Mouse (Mus musculus) kidney, postnatal 0 days (tissue): ENCODE data around the gene Sp7. TPM values are rescaled to one million over a fixed set of nuclear protein-coding genes. Genes with fewer than 3 reads are reported as not detected.

Experiments used
- ATAC-seq: fragments of 200-750 bp; cut with Nextera tagmentation; replicated peaks from 2 replicates; pipeline ENCODE4 v1.8.0; 2017; ENCODE audit warnings: low read depth, moderate number of reproducible peaks, moderate TSS enrichment, moderate library complexity; ENCODE audit not compliant: low FRiP score
- DNase-seq: peaks from one replicate; pipeline ENCODE4 v3.0.0-alpha.2; 2016; ENCODE audit warnings: low spot score
- H3K27ac ChIP-seq: fragments of 300-500 bp; sonication (generic); 2 replicates; pipeline ENCODE4 v1.5.1; 2014; ENCODE audit warnings: mild to moderate bottlenecking
- H3K27me3 ChIP-seq: fragments of 300-500 bp; sonication (generic); 2 replicates; pipeline ENCODE4 v1.6.1; 2014; ENCODE audit warnings: low read length, mixed read lengths; ENCODE audit not compliant: insufficient read depth
- H3K36me3 ChIP-seq: fragments of 300-500 bp; sonication (generic); 2 replicates; pipeline ENCODE4 v1.6.1; 2014; ENCODE audit warnings: low read length, mixed read lengths; ENCODE audit not compliant: insufficient read depth
- H3K4me1 ChIP-seq: fragments of 300-500 bp; sonication (generic); replicated peaks from 2 replicates; pipeline ENCODE4 v1.6.1; 2014; ENCODE audit warnings: antibody characterized with exemption, low read length, mixed read lengths; ENCODE audit not compliant: insufficient read depth
- H3K4me2 ChIP-seq: fragments of 300-500 bp; sonication (generic); 2 replicates; pipeline ENCODE4 v1.6.1; 2014; ENCODE audit warnings: mild to moderate bottlenecking, low read length, moderate library complexity, mixed read lengths
- H3K4me3 ChIP-seq: fragments of 300-500 bp; sonication (generic); replicated peaks from 2 replicates; pipeline ENCODE4 v1.5.1; 2014; ENCODE audit warnings: low read depth, low read length
- H3K9ac ChIP-seq: fragments of 300-500 bp; sonication (generic); 2 replicates; pipeline ENCODE4 v1.6.1; 2014; ENCODE audit warnings: low read depth, low read length
- H3K9me3 ChIP-seq: fragments of 300-500 bp; sonication (generic); replicated peaks from 2 replicates; pipeline ENCODE4 v1.6.1; 2016; ENCODE audit warnings: low read length, inconsistent platforms, mixed read lengths
- CTCF ChIP-seq: IDR thresholded peaks from 2 replicates; pipeline ENCODE4 v1.5.1; 2016; ENCODE audit warnings: antibody characterized with exemption, low read depth, mild to moderate bottlenecking, moderate library complexity
- WGBS: fragments of 180-500 bp; shearing (Covaris S2); extraction: QIAGEN DNeasy Blood & Tissue Kit; methylation state at CpG from one replicate; pipeline ENCODE4 v1.1.7; 2014; 5-methylcytosine and 5-hydroxymethylcytosine counted together
- polyA plus RNA-seq: library from polyadenylated mRNA; unstranded; fragments of >200 nt; fragmentation: Nextera tagmentation; extraction: Ambion mirVana; gene quantifications from 2 replicates; pipeline ENCODE4 v1.2.1, GENCODE M21; 2015

The Sp7 gene
- polyA plus RNA-seq, 1 experiment from 2014 or later = 1.1 TPM

DNA sequence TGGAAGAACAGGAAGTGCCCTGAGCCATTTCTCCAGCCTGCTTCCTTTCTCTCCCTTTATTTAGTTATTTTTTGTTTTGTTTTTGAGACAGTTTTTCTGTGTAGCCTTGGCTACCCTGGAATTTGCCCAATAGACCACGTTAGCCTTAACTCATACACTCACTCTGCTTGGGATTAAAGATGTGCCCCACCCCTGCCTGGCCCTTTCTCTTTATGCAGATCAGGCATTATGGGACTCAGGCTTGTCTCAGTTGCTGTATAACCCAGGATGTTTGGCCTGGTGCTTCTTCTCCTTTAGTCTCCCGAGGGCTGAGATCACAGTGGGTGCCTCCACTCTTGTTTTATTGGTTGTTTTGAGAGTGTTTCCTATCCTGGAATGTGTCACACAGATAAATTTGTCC, 25.5 kb upstream of the Sp7 start:
- no peak for TF ChIP-seq CTCF
- Histone ChIP-seq H3K27ac (no peak overlapping the region), H3K4me2 (no peak overlapping the region), H3K9ac (no peak overlapping the region), H3K4me1 (0 out of 2 replicates have a peak, but pooled peaks cover 13% of the 10 kb centered on the region), H3K27me3 (no peaks in the 10 kb centered on the region), H3K9me3 (no peaks in the 10 kb centered on the region), H3K4me3 (no peak overlapping the region), H3K36me3 (no peaks in the 10 kb centered on the region)
- ATAC-seq (no peak), DNase-seq (no peak)
- 55% methylated on average over 2 of the region's 2 CpGs for WGBS

DNA sequence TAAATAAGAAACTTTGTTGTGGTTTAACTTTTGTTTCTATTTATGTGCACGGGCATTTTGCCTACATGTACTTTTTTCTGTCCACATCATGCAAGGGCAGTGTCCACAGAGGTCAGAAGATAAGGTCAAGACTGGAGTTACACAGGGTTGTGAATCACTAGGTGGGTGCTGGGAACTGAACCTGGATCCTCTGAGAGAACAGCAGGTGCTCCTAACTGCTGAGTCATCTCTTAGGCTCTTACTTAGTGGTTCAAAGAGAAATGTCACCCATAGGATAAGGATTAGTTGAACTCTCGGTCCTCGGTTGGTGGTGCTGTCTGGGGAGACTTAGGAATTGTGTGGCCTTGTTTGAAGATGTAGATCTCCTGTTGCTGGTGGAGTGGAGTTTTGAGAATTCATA, 22.0 kb upstream of the Sp7 start:
- H3K9me3 ChIP-seq = no peaks in the 10 kb centered on the region
- WGBS = 87% methylated on average over 3 of the region's 3 CpGs
- H3K27ac ChIP-seq = no peak overlapping the region
- H3K4me1 ChIP-seq = 0 out of 2 replicates have a peak, but pooled peaks cover 6% of the 10 kb centered on the region
- H3K4me2 ChIP-seq = no peak overlapping the region
- ATAC-seq (no peak), DNase-seq (no peak)
- TF ChIP-seq CTCF = no peak
- H3K9ac ChIP-seq = no peak overlapping the region
- H3K4me3 ChIP-seq = no peak overlapping the region
- H3K27me3 ChIP-seq = no peaks in the 10 kb centered on the region
- H3K36me3 ChIP-seq = no peaks in the 10 kb centered on the region

DNA sequence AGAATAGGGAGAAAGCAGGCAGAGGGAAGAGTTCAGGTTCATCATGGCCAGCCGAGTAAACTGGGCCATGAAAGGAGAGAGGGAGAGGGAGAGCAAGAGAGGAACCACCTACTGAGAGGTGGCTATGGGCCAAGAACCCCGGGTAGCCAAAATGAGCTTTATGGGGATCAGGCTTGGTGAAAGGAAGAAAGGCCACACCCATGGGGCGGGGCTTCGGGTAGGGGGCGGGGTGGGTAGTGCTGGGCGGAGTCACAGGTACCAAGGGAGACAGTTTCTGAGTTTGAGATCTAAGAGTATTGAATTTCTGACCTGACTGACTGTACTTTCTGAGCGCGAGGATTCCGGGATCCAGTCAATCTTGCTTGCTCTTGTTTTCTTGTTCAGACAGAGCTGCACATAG, 19.7 kb upstream of the Sp7 start:
- no peak for ATAC-seq
- no peaks in the 10 kb centered on the region for H3K4me1 ChIP-seq
- 49% methylated on average over 9 of the region's 9 CpGs for WGBS
- no peaks in the 10 kb centered on the region for H3K9me3 ChIP-seq
- no peaks in the 10 kb centered on the region for H3K27me3 ChIP-seq
- no peak for DNase-seq
- no peak overlapping the region for H3K4me3 ChIP-seq
- H3K36me3 ChIP-seq = no peaks in the 10 kb centered on the region
- H3K9ac ChIP-seq = no peak overlapping the region
- no peak for TF ChIP-seq CTCF
- H3K27ac ChIP-seq = no peak overlapping the region
- no peak overlapping the region for H3K4me2 ChIP-seq

DNA sequence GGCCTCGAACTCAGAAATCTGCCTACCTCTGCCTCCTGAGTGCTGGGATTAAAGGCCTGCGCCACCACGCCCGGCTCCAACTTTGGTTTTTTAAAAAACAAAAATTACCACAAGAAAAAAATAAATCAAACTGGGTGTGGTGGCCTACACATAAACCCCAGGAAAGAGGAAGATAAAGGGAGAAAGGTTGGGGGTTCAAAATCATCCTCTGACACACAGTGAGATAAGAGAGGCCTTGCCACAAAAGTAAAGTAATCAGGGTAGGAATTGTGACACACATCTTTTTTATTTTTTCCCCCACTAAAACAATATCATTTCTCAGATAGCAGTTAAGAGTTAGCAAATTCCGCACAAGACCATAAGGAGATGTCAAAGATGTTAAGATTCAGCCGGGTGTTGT, 16.7 kb upstream of the Sp7 start:
- TF ChIP-seq CTCF = no peak
- Histone ChIP-seq H3K4me1 (no peaks in the 10 kb centered on the region), H3K4me2 (no peak overlapping the region), H3K4me3 (no peak overlapping the region), H3K27ac (no peak overlapping the region), H3K9ac (no peak overlapping the region), H3K9me3 (no peaks in the 10 kb centered on the region), H3K27me3 (no peaks in the 10 kb centered on the region), H3K36me3 (no peaks in the 10 kb centered on the region)
- no peak for ATAC-seq
- no peak for DNase-seq
- WGBS = 63% methylated on average over 6 of the region's 6 CpGs

DNA sequence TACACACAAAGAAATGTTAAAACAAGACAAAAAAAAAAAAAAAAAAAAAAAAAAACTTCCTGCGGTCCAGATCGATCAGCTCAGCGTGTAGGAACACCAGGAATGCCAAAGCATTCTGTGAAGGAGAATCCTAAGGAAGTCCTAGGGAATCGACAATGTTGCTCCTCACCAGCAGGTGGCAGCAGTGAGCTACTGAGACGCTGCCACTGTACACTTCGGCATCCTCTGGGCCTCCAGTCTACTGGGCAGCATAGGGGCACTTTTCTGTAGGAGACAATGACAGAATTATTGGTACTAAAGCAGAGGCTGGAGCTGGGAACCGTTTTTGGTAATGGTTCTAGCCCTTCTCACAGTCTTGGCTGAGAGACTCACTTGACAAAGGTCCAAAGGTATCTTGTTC, 14.6 kb upstream of the Sp7 start:
- Histone ChIP-seq H3K4me2 (no peak overlapping the region), H3K9ac (no peak overlapping the region), H3K27ac (no peak overlapping the region), H3K4me1 (0 out of 2 replicates have a peak, but pooled peaks cover under 1% of the 10 kb centered on the region), H3K4me3 (no peak overlapping the region), H3K9me3 (no peaks in the 10 kb centered on the region), H3K27me3 (no peaks in the 10 kb centered on the region), H3K36me3 (no peaks in the 10 kb centered on the region)
- ATAC-seq (peak; percentile 64; the same call in 1 of the 2 replicates), DNase-seq (peak; percentile 96)
- TF ChIP-seq CTCF = peak; percentile 96
- 3% methylated on average over 7 of the region's 7 CpGs for WGBS

DNA sequence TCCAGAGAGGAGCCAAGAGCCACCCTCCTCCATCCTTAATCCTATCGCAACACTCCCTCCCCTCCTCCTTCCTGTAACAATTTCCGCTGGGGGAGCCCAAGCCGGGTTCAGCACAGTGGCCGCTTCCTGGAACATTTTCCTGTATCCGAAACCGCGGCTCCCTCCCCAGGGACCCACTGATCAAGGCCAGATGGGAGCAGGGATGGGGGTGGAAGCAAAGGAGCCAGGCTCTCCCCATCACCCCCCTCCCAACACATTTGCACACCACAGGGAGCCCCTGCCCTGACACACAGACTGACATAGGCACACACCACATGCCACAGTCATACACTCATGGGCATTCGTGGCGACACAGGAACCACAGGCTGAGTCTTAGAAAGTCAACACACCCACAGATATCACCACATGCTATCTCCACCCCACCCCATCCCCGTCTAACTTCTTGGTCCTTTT, 10.9 kb upstream of the Sp7 start:
- Histone ChIP-seq H3K27ac (peak overlapping the region; percentile 73), H3K4me2 (peak overlapping the region; percentile 95), H3K27me3 (no peaks in the 10 kb centered on the region), H3K4me1 (0 out of 2 replicates have a peak, but pooled peaks cover 4% of the 10 kb centered on the region), H3K36me3 (no peaks in the 10 kb centered on the region), H3K9me3 (no peaks in the 10 kb centered on the region), H3K9ac (no peak overlapping the region), H3K4me3 (no peak overlapping the region)
- DNase-seq (peak; percentile 93), ATAC-seq (peak; percentile 40)
- no peak for TF ChIP-seq CTCF
- 7% methylated on average over 10 of the region's 10 CpGs for WGBS

DNA sequence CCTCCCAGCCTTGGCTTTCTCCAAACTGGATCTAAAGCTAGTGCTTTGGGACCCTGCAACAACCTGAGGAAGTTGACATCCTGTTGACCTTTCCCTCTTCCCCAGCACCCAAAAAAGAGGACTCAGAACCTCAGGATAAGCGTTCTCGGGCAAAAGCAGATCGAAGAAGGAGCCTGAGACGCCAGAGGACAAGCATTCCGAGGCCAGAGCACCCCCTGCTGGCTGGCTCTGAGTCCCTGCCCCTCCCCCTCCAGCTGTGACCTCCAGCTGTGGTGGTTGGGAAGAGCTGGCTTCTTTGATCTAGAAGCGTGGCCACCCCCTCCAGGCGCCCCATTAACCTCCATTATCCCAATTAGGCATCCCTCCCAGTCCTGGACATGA, 10.2 kb upstream of the Sp7 start:
- DNase-seq = peak; percentile 97
- H3K36me3 ChIP-seq = no peaks in the 10 kb centered on the region
- ATAC-seq = peak; percentile 79
- H3K9me3 ChIP-seq = no peaks in the 10 kb centered on the region
- H3K4me2 ChIP-seq = peak overlapping the region; percentile 95
- peak overlapping the region; percentile 61 for H3K4me3 ChIP-seq
- peak; percentile 92 for TF ChIP-seq CTCF
- 0 out of 2 replicates have a peak, but pooled peaks cover 4% of the 10 kb centered on the region for H3K4me1 ChIP-seq
- no peaks in the 10 kb centered on the region for H3K27me3 ChIP-seq
- H3K9ac ChIP-seq = peak overlapping the region; percentile 73
- WGBS = 2% methylated on average over 7 of the region's 7 CpGs
- H3K27ac ChIP-seq = peak overlapping the region; percentile 73
